Mouse (Mus musculus) kidney, postnatal 0 days (tissue): Measurements from ENCODE around the gene 1700017D01Rik. TPM values are rescaled to one million over a fixed set of nuclear protein-coding genes. Genes with fewer than 3 reads are reported as not detected.

Source experiments
- ATAC-seq: fragments of 200-750 bp; cut with Nextera tagmentation; replicated peaks from 2 replicates; pipeline ENCODE4 v1.8.0; 2017; ENCODE audit warnings: low read depth, moderate number of reproducible peaks, moderate TSS enrichment, moderate library complexity; ENCODE audit not compliant: low FRiP score
- DNase-seq: peaks from one replicate; pipeline ENCODE4 v3.0.0-alpha.2; 2016; ENCODE audit warnings: low spot score
- H3K27ac ChIP-seq: fragments of 300-500 bp; sonication (generic); 2 replicates; pipeline ENCODE4 v1.5.1; 2014; ENCODE audit warnings: mild to moderate bottlenecking
- H3K27me3 ChIP-seq: fragments of 300-500 bp; sonication (generic); 2 replicates; pipeline ENCODE4 v1.6.1; 2014; ENCODE audit warnings: low read length, mixed read lengths; ENCODE audit not compliant: insufficient read depth
- H3K36me3 ChIP-seq: fragments of 300-500 bp; sonication (generic); 2 replicates; pipeline ENCODE4 v1.6.1; 2014; ENCODE audit warnings: low read length, mixed read lengths; ENCODE audit not compliant: insufficient read depth
- H3K4me1 ChIP-seq: fragments of 300-500 bp; sonication (generic); replicated peaks from 2 replicates; pipeline ENCODE4 v1.6.1; 2014; ENCODE audit warnings: antibody characterized with exemption, low read length, mixed read lengths; ENCODE audit not compliant: insufficient read depth
- H3K4me2 ChIP-seq: fragments of 300-500 bp; sonication (generic); 2 replicates; pipeline ENCODE4 v1.6.1; 2014; ENCODE audit warnings: mild to moderate bottlenecking, low read length, moderate library complexity, mixed read lengths
- H3K4me3 ChIP-seq: fragments of 300-500 bp; sonication (generic); replicated peaks from 2 replicates; pipeline ENCODE4 v1.5.1; 2014; ENCODE audit warnings: low read depth, low read length
- H3K9ac ChIP-seq: fragments of 300-500 bp; sonication (generic); 2 replicates; pipeline ENCODE4 v1.6.1; 2014; ENCODE audit warnings: low read depth, low read length
- H3K9me3 ChIP-seq: fragments of 300-500 bp; sonication (generic); replicated peaks from 2 replicates; pipeline ENCODE4 v1.6.1; 2016; ENCODE audit warnings: low read length, inconsistent platforms, mixed read lengths
- CTCF ChIP-seq: IDR thresholded peaks from 2 replicates; pipeline ENCODE4 v1.5.1; 2016; ENCODE audit warnings: antibody characterized with exemption, low read depth, mild to moderate bottlenecking, moderate library complexity
- WGBS: fragments of 180-500 bp; shearing (Covaris S2); extraction: QIAGEN DNeasy Blood & Tissue Kit; methylation state at CpG from one replicate; pipeline ENCODE4 v1.1.7; 2014; 5-methylcytosine and 5-hydroxymethylcytosine counted together
- polyA plus RNA-seq: library from polyadenylated mRNA; unstranded; fragments of >200 nt; fragmentation: Nextera tagmentation; extraction: Ambion mirVana; gene quantifications from 2 replicates; pipeline ENCODE4 v1.2.1, GENCODE M21; 2015

Gene 1700017D01Rik
- polyA plus RNA-seq, 1 experiment from 2014 or later = not detected

DNA sequence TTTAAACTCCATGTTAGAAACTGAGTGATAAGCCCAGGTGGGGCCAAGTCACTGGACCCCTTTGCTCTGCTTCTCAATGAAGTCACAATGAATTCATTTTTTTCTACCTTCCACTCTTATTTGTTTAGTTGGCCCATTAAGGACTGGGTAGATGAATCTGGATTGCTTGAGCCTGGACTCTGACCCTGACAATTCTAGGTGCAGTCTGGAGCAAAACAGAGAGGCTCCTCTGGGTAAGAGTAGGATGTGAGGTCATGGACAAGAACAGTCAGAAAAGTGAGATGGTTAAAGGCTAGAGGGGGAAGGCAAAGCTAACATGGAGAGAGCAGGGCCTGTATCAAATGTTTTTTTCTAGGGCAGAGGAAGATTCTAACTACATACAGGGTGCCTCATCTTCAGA is 81.2 kb downstream of the 1700017D01Rik start:
- H3K4me3 ChIP-seq = no peak overlapping the region
- H3K4me1 ChIP-seq = no peaks in the 10 kb centered on the region
- H3K4me2 ChIP-seq = no peak overlapping the region
- H3K36me3 ChIP-seq = no peaks in the 10 kb centered on the region
- no peak overlapping the region for H3K9ac ChIP-seq
- H3K27me3 ChIP-seq = no peaks in the 10 kb centered on the region
- ATAC-seq (no peak), DNase-seq (no peak)
- no peak for TF ChIP-seq CTCF
- no peaks in the 10 kb centered on the region for H3K9me3 ChIP-seq
- H3K27ac ChIP-seq = no peak overlapping the region

DNA sequence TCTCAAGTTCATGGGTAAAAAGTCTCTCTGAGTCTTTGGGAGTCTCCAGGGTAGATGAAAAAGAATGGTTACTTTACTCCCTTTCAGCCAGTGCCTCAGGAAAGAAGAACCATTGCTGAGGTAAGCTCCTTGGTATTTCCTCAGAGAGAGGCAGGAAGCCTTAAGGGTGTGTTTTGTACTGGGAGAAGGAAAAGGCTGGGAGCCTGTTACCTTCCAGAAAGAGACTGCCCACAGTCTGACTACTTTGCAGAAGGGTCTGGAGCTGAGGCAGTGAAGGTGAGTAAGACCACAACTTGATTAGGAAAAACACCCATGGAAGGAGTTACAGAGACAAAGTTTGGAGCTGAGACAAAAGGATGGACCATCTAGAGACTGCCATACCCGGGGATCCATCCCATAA is 82.2 kb downstream of the 1700017D01Rik start:
- Histone ChIP-seq H3K4me1 (no peaks in the 10 kb centered on the region), H3K9me3 (no peaks in the 10 kb centered on the region), H3K4me2 (no peak overlapping the region), H3K36me3 (no peaks in the 10 kb centered on the region), H3K4me3 (no peak overlapping the region), H3K27me3 (no peaks in the 10 kb centered on the region), H3K9ac (no peak overlapping the region), H3K27ac (no peak overlapping the region)
- 100% methylated on average over 1 of the region's 1 CpGs for WGBS
- no peak for TF ChIP-seq CTCF
- DNase-seq = no peak
- ATAC-seq = no peak

DNA sequence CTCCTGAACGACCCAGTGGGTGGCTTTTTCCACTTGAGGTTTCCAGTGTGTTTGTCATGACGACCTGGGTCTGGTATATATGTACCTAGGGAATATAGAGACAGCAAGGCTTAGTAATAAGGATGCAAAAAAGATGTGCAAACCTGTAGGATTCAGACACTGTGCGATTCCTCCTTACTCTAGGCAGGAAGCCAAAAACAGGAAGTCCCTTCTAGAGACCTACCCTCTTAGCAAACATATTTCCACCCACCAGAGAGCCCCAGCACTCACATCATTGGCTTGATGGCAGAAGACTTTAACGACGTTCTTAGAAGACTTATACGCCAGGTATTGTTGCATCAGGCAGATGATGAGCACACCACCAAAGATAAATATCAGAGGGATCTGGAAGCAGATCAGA is 82.7 kb downstream of the 1700017D01Rik start:
- Histone ChIP-seq H3K27me3 (no peaks in the 10 kb centered on the region), H3K4me1 (no peaks in the 10 kb centered on the region), H3K9me3 (no peaks in the 10 kb centered on the region), H3K9ac (no peak overlapping the region), H3K36me3 (no peaks in the 10 kb centered on the region), H3K4me3 (no peak overlapping the region), H3K4me2 (no peak overlapping the region), H3K27ac (no peak overlapping the region)
- 70% methylated on average over 6 of the region's 6 CpGs for WGBS
- ATAC-seq (no peak), DNase-seq (no peak)
- no peak for TF ChIP-seq CTCF

Other genes starting within 250 kb of the 1700017D01Rik start
- gene Tmem109, start 248.9 kb downstream of the 1700017D01Rik start, polyA plus RNA-seq = 87.0 and 89.6 TPM in 2 replicates
- gene Prpf19, start 235.6 kb downstream of the 1700017D01Rik start, polyA plus RNA-seq = 30.6 and 35.2 TPM in 2 replicates
- not detected in 2 replicates for gene Zp1, start 210.2 kb downstream of the 1700017D01Rik start, polyA plus RNA-seq
- not detected in 2 replicates for gene Ptgdr2, start 193.7 kb downstream of the 1700017D01Rik start, polyA plus RNA-seq
- 22.9 and 23.2 TPM in 2 replicates for gene Ccdc86, start 181.6 kb downstream of the 1700017D01Rik start, polyA plus RNA-seq
- gene Ms4a10, start 156.2 kb downstream of the 1700017D01Rik start, polyA plus RNA-seq = 0.22 and 0.45 TPM in 2 replicates
- gene Ms4a15, start 137.6 kb downstream of the 1700017D01Rik start, polyA plus RNA-seq = not detected in 2 replicates
- not detected in 2 replicates for gene Ms4a18, start 112.8 kb downstream of the 1700017D01Rik start, polyA plus RNA-seq
- not detected in 2 replicates for gene Ms4a8a, start 49.8 kb downstream of the 1700017D01Rik start, polyA plus RNA-seq
- gene 1700025F22Rik, start 34.4 kb upstream of the 1700017D01Rik start, polyA plus RNA-seq = not detected in 2 replicates
- gene Ms4a13, start 65.9 kb upstream of the 1700017D01Rik start, polyA plus RNA-seq = not detected in 2 replicates
- not detected in 2 replicates for gene Ms4a12, start 101.6 kb upstream of the 1700017D01Rik start, polyA plus RNA-seq
- gene Ms4a1, start 135.4 kb upstream of the 1700017D01Rik start, polyA plus RNA-seq = 0.08 and 0.09 TPM in 2 replicates
- gene Ms4a5, start 153.0 kb upstream of the 1700017D01Rik start, polyA plus RNA-seq = not detected in 2 replicates
- gene Ms4a14, start 183.6 kb upstream of the 1700017D01Rik start, polyA plus RNA-seq = 0.07 and 0.11 TPM in 2 replicates
- gene Ms4a7, start 205.3 kb upstream of the 1700017D01Rik start, polyA plus RNA-seq = 9.7 and 11.8 TPM in 2 replicates
- gene Ms4a4a, start 244.6 kb upstream of the 1700017D01Rik start, polyA plus RNA-seq = 3.5 and 3.6 TPM in 2 replicates